Mouse (Mus musculus): Measurements from ENCODE around the gene Adamts17. TPM values are rescaled to one million over a fixed set of nuclear protein-coding genes. Genes with fewer than 3 reads are reported as not detected.

Gene Adamts17
- polyA plus RNA-seq, 1 experiment from 2014 or later: 1.8 TPM

DNA sequence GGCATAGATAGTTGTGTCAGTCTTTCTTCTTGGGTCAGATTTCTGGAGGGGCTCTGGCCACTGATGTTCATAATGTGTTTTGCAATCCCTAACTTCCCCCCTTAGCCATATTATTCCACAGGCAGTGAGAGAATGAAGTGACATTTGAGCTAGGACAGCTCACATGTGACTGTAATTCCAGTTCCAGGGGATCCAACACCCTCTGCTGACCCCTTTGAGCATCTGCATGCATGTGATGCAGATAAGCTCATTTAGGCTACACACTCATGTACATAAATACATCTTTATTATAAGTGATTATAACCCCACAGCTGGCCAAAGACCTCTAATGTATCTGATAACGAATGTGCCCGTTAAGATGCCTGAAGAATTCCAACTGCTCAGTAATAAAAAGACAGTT is 33.7 kb downstream of the Adamts17 start:
- no peak overlapping the region for H3K9ac ChIP-seq (ENCODE audit: low read length)
- no peaks in the 10 kb centered on the region for H3K9me3 ChIP-seq (ENCODE audit: control insufficient read depth, low read length)
- H3K27me3 ChIP-seq (ENCODE audit: control insufficient read depth, insufficient read depth, low read length): no peaks in the 10 kb centered on the region
- H3K27ac ChIP-seq (ENCODE audit: low read depth, low read length): no peak overlapping the region
- peaks cover 4% of the 10 kb centered on the region for H3K4me1 ChIP-seq (ENCODE audit: control insufficient read depth, insufficient read depth, low read length)
- DNase-seq (ENCODE audit: low spot score) (no peak), ATAC-seq (ENCODE audit: insufficient read depth, low FRiP score, low TSS enrichment) (no peak)
- no peaks in the 10 kb centered on the region for H3K36me3 ChIP-seq (ENCODE audit: control insufficient read depth, insufficient read depth, low read length)
- 93% methylated on average over 2 of the region's 2 CpGs for WGBS
- H3K4me2 ChIP-seq (ENCODE audit: low read depth): no peak overlapping the region
- H3K4me3 ChIP-seq (ENCODE audit: low read depth, low read length): no peak overlapping the region

DNA sequence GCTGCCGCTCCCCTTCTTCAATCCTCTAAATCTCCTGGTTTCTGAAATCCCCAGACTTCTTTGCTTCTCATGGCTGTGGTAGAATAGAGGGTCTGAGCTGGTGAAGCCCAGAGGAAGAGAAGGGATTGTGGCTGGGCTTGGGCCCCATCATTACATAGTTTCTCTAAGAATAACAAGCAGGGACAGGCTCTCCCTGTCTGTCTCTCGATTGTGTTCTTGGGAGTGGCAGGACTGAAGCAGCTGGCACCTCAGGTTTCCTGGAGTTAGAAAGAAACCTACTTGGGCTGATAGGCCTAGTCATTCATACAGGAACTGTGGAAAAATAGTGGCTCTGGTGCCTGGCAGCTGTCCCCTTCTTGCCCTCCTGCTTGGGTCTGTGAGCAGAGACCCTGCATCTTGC is 51.9 kb downstream of the Adamts17 start:
- Histone ChIP-seq H3K27ac (ENCODE audit: low read depth, low read length) (no peak overlapping the region), H3K4me3 (ENCODE audit: low read depth, low read length) (no peak overlapping the region), H3K36me3 (ENCODE audit: control insufficient read depth, insufficient read depth, low read length) (no peaks in the 10 kb centered on the region), H3K9ac (ENCODE audit: low read length) (no peak overlapping the region), H3K9me3 (ENCODE audit: control insufficient read depth, low read length) (no peaks in the 10 kb centered on the region), H3K4me1 (ENCODE audit: control insufficient read depth, insufficient read depth, low read length) (no peaks in the 10 kb centered on the region), H3K4me2 (ENCODE audit: low read depth) (no peak overlapping the region), H3K27me3 (ENCODE audit: control insufficient read depth, insufficient read depth, low read length) (no peaks in the 10 kb centered on the region)
- 90% methylated on average over 2 of the region's 2 CpGs for WGBS
- no peak for ATAC-seq (ENCODE audit: insufficient read depth, low FRiP score, low TSS enrichment)
- DNase-seq (ENCODE audit: low spot score): no peak

DNA sequence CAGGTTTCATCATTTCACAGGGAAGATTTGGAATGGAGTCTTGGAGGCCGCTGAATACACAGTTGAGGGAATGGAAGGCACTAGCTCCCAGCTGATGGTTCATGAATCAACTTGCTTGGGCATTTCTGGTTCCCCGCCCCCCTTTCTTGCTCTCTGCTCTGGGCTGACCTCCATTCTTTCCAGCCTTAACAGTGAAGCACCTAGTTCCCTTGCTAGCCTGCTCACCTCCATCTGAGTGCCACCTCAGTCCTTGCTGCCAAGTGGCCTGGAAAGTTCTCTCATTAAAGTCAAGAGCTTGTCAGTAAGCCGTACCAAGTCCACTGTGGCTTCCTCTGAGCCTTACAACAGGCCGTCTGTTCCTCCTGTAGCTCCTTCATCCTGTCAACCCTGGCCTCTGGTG is 52.6 kb downstream of the Adamts17 start:
- no peaks in the 10 kb centered on the region for H3K27me3 ChIP-seq (ENCODE audit: control insufficient read depth, insufficient read depth, low read length)
- ATAC-seq (ENCODE audit: insufficient read depth, low FRiP score, low TSS enrichment) (no peak), DNase-seq (ENCODE audit: low spot score) (no peak)
- no peaks in the 10 kb centered on the region for H3K9me3 ChIP-seq (ENCODE audit: control insufficient read depth, low read length)
- H3K36me3 ChIP-seq (ENCODE audit: control insufficient read depth, insufficient read depth, low read length): no peaks in the 10 kb centered on the region
- H3K4me2 ChIP-seq (ENCODE audit: low read depth): no peak overlapping the region
- H3K4me1 ChIP-seq (ENCODE audit: control insufficient read depth, insufficient read depth, low read length): no peaks in the 10 kb centered on the region
- 86% methylated on average over 4 of the region's 4 CpGs for WGBS
- H3K27ac ChIP-seq (ENCODE audit: low read depth, low read length): no peak overlapping the region
- no peak overlapping the region for H3K9ac ChIP-seq (ENCODE audit: low read length)
- no peak overlapping the region for H3K4me3 ChIP-seq (ENCODE audit: low read depth, low read length)

DNA sequence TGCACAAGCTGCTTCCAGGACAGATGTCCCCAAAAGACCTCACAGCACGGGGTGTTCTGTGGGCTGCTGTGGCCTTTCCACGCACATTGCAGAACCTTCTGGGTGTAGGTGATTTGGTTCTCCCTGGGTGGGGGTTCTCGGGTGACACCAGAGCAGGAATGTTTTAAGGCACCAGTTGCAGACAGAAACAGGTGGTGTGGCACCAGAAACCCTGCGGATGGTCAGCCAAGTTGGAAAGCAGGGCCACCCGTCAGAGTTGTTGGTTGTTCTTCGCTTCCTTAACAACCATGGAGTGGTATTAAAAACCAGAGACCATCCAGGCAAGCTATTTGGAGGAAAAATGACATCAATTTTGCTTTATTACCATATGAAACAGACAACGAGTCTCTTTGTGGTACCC is 62.8 kb downstream of the Adamts17 start:
- ATAC-seq (ENCODE audit: insufficient read depth, low FRiP score, low TSS enrichment): no peak
- no peak for DNase-seq (ENCODE audit: low spot score)
- Histone ChIP-seq H3K4me3 (ENCODE audit: low read depth, low read length) (no peak overlapping the region), H3K27ac (ENCODE audit: low read depth, low read length) (no peak overlapping the region), H3K36me3 (ENCODE audit: control insufficient read depth, insufficient read depth, low read length) (no peaks in the 10 kb centered on the region), H3K27me3 (ENCODE audit: control insufficient read depth, insufficient read depth, low read length) (no peaks in the 10 kb centered on the region), H3K9me3 (ENCODE audit: control insufficient read depth, low read length) (no peaks in the 10 kb centered on the region), H3K9ac (ENCODE audit: low read length) (no peak overlapping the region), H3K4me1 (ENCODE audit: control insufficient read depth, insufficient read depth, low read length) (no peaks in the 10 kb centered on the region), H3K4me2 (ENCODE audit: low read depth) (no peak overlapping the region)
- 81% methylated on average over 7 of the region's 7 CpGs for WGBS

DNA sequence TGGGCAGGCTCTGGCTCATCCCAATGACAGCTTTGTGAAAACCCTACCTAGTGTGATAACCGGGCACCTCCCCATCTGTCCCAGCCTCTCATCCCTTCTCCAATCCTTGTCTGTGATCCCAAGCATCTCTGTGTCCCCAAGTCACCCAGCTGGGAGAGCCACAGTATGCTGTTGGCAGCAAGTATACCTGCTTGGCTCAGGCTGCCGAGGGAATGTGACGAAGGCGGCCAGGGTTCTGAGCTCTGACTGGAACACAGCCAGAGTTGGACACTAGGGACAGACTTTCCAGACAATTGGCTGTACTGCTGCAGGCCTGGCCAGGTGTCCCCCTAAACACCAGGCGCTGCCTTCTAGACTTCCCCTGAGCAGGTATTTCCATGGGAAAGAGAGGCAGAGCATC is 63.5 kb downstream of the Adamts17 start:
- 91% methylated on average over 5 of the region's 5 CpGs for WGBS
- Histone ChIP-seq H3K4me2 (ENCODE audit: low read depth) (no peak overlapping the region), H3K4me1 (ENCODE audit: control insufficient read depth, insufficient read depth, low read length) (no peaks in the 10 kb centered on the region), H3K27ac (ENCODE audit: low read depth, low read length) (no peak overlapping the region), H3K9me3 (ENCODE audit: control insufficient read depth, low read length) (no peaks in the 10 kb centered on the region), H3K4me3 (ENCODE audit: low read depth, low read length) (no peak overlapping the region), H3K36me3 (ENCODE audit: control insufficient read depth, insufficient read depth, low read length) (no peaks in the 10 kb centered on the region), H3K27me3 (ENCODE audit: control insufficient read depth, insufficient read depth, low read length) (no peaks in the 10 kb centered on the region), H3K9ac (ENCODE audit: low read length) (no peak overlapping the region)
- ATAC-seq (ENCODE audit: insufficient read depth, low FRiP score, low TSS enrichment): no peak
- no peak for DNase-seq (ENCODE audit: low spot score)

DNA sequence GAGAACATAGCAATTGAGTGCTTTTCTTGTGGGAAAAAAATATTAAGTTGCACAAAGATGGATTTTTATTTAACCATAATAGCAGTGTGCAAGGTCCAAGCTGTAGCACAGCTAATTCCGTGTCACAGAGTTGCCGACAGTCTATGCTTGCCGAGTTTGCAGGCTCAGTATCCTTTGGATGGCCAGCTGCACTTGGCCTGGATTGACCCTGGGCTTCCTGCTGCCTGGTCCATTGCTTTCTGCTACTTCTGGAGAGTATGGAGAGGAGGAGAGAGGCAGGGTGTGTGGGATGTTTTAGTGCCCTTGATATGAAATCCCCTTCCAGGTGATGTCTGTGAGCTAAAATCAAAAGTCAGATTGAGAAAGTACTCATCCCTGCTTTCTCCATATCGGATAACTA is 66.4 kb downstream of the Adamts17 start:
- ATAC-seq (ENCODE audit: insufficient read depth, low FRiP score, low TSS enrichment) (no peak), DNase-seq (ENCODE audit: low spot score) (no peak)
- H3K4me1 ChIP-seq (ENCODE audit: control insufficient read depth, insufficient read depth, low read length): no peaks in the 10 kb centered on the region
- no peak overlapping the region for H3K4me2 ChIP-seq (ENCODE audit: low read depth)
- no peaks in the 10 kb centered on the region for H3K36me3 ChIP-seq (ENCODE audit: control insufficient read depth, insufficient read depth, low read length)
- H3K27me3 ChIP-seq (ENCODE audit: control insufficient read depth, insufficient read depth, low read length): no peaks in the 10 kb centered on the region
- H3K9ac ChIP-seq (ENCODE audit: low read length): no peak overlapping the region
- WGBS: 88% methylated on average over 4 of the region's 4 CpGs
- H3K27ac ChIP-seq (ENCODE audit: low read depth, low read length): no peak overlapping the region
- H3K4me3 ChIP-seq (ENCODE audit: low read depth, low read length): no peak overlapping the region
- no peaks in the 10 kb centered on the region for H3K9me3 ChIP-seq (ENCODE audit: control insufficient read depth, low read length)

DNA sequence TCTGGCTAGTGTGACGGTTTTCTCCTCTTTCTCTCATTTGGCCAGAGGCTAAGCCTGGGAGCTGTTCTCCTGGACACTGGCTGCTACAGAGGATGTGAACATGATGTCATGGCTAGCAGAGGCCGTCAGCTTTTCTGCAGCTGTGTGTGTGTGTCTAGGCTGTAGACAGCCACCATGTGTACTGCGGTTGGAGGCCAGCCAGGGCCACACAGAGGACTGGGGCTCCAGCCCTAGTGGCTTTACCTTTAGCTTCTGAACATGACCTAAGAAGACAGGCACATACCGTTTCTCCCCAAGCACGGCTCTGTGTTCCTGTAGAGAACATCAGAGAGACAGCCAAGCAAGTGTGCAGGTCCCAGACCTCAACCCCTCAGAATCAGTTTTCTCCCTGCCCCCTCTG is 73.3 kb downstream of the Adamts17 start:
- no peak overlapping the region for H3K9ac ChIP-seq (ENCODE audit: low read length)
- no peak overlapping the region for H3K4me3 ChIP-seq (ENCODE audit: low read depth, low read length)
- H3K9me3 ChIP-seq (ENCODE audit: control insufficient read depth, low read length): no peaks in the 10 kb centered on the region
- H3K27me3 ChIP-seq (ENCODE audit: control insufficient read depth, insufficient read depth, low read length): no peaks in the 10 kb centered on the region
- ATAC-seq (ENCODE audit: insufficient read depth, low FRiP score, low TSS enrichment): no peak
- 63% methylated on average over 5 of the region's 5 CpGs for WGBS
- H3K4me1 ChIP-seq (ENCODE audit: control insufficient read depth, insufficient read depth, low read length): no peaks in the 10 kb centered on the region
- H3K4me2 ChIP-seq (ENCODE audit: low read depth): no peak overlapping the region
- DNase-seq (ENCODE audit: low spot score): peak; percentile 24
- H3K27ac ChIP-seq (ENCODE audit: low read depth, low read length): no peak overlapping the region
- no peaks in the 10 kb centered on the region for H3K36me3 ChIP-seq (ENCODE audit: control insufficient read depth, insufficient read depth, low read length)

DNA sequence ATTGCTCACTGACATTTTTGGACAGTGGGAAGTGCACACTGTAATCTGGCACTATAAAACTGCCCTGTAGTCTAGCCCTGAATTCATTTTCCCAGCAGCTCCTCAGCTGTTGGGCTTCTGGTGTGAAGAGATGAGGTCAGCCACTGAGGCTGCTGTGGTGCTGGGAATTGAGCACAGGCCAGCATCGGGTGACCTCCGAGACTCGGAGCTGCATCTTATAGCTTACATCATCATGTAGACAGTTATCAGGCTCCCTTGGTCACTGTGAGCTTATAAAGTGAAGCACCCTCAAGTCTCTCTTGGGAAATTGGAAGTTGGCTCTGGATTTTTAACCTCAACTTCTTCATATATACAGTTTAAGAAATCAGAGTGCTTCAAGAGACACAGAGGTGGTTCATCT is 84.1 kb downstream of the Adamts17 start:
- ATAC-seq (ENCODE audit: insufficient read depth, low FRiP score, low TSS enrichment): no peak
- WGBS: 95% methylated on average over 3 of the region's 3 CpGs
- H3K4me1 ChIP-seq (ENCODE audit: control insufficient read depth, insufficient read depth, low read length): no peaks in the 10 kb centered on the region

DNA sequence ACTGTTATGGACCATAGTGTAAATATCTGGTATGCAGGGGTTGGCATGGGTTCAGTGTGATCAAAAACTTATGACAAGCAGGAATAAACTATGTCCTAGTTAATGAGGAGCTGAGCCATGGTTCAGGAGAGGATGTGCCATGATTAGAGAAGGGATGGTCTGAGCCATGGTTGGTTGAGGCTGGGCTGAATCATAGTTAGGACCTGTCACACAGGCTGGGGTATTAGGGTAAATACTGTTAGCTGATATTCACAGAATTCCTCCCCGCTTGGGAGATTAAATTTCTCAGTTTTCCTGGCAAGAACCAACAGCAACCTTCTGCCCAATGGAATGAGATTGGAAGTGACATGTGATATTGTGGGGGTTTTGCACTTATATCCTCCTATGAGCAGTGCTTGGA is 84.6 kb downstream of the Adamts17 start:
- 95% methylated on average over 1 of the region's 1 CpGs for WGBS
- no peak for ATAC-seq (ENCODE audit: insufficient read depth, low FRiP score, low TSS enrichment)
- H3K4me3 ChIP-seq (ENCODE audit: low read depth, low read length): no peak overlapping the region
- no peaks in the 10 kb centered on the region for H3K4me1 ChIP-seq (ENCODE audit: control insufficient read depth, insufficient read depth, low read length)
- no peaks in the 10 kb centered on the region for H3K27me3 ChIP-seq (ENCODE audit: control insufficient read depth, insufficient read depth, low read length)
- H3K9me3 ChIP-seq (ENCODE audit: control insufficient read depth, low read length): no peaks in the 10 kb centered on the region; the same call in 1 of the 2 replicates
- H3K36me3 ChIP-seq (ENCODE audit: control insufficient read depth, insufficient read depth, low read length): no peaks in the 10 kb centered on the region
- H3K27ac ChIP-seq (ENCODE audit: low read depth, low read length): no peak overlapping the region
- no peak overlapping the region for H3K4me2 ChIP-seq (ENCODE audit: low read depth)
- H3K9ac ChIP-seq (ENCODE audit: low read length): no peak overlapping the region
- DNase-seq (ENCODE audit: low spot score): no peak

More for the DNA sequence above, 84.1 kb downstream of the Adamts17 start:
- no peak for DNase-seq (ENCODE audit: low spot score)
- no peak overlapping the region for H3K9ac ChIP-seq (ENCODE audit: low read length)
- no peak overlapping the region for H3K27ac ChIP-seq (ENCODE audit: low read depth, low read length)
- no peak overlapping the region for H3K4me2 ChIP-seq (ENCODE audit: low read depth)
- H3K9me3 ChIP-seq (ENCODE audit: control insufficient read depth, low read length): no peaks in the 10 kb centered on the region; the same call in 1 of the 2 replicates
- H3K36me3 ChIP-seq (ENCODE audit: control insufficient read depth, insufficient read depth, low read length): no peaks in the 10 kb centered on the region
- H3K4me3 ChIP-seq (ENCODE audit: low read depth, low read length): no peak overlapping the region
- H3K27me3 ChIP-seq (ENCODE audit: control insufficient read depth, insufficient read depth, low read length): no peaks in the 10 kb centered on the region

Data from neural tube, embryonic 11.5 days (tissue).